Mouse (Mus musculus) liver, embryonic 11.5 days (tissue): ENCODE data around the gene Erh. TPM values are rescaled to one million over a fixed set of nuclear protein-coding genes. Genes with fewer than 3 reads are reported as not detected.

ENCODE experiments used
- ATAC-seq: fragments of 200-750 bp; cut with Nextera tagmentation; replicated peaks from 2 replicates; pipeline ENCODE4 v1.8.0; 2017; ENCODE audit warnings: moderate number of reproducible peaks, mild to moderate bottlenecking, moderate TSS enrichment, moderate library complexity; ENCODE audit not compliant: low FRiP score
- DNase-seq: peaks from one replicate; pipeline ENCODE4 v3.0.0-alpha.2; 2017; ENCODE audit warnings: low spot score
- H3K27ac ChIP-seq: fragments of 300-500 bp; sonication (generic); 2 replicates; pipeline ENCODE4 v1.5.1; 2014; ENCODE audit warnings: mild to moderate bottlenecking, low read depth, low read length, control low read depth
- H3K27me3 ChIP-seq: fragments of 300-500 bp; sonication (generic); replicated peaks from 2 replicates; pipeline ENCODE4 v1.6.1; 2014; ENCODE audit warnings: low read length, mixed read lengths; ENCODE audit not compliant: control insufficient read depth, insufficient read depth
- H3K36me3 ChIP-seq: fragments of 300-500 bp; sonication (generic); 2 replicates; pipeline ENCODE4 v1.6.1; 2014; ENCODE audit warnings: mild to moderate bottlenecking, low read length, moderate library complexity, mixed read lengths; ENCODE audit not compliant: control insufficient read depth, insufficient read depth
- H3K4me1 ChIP-seq: fragments of 300-500 bp; sonication (generic); replicated peaks from 2 replicates; pipeline ENCODE4 v1.6.1; 2014; ENCODE audit warnings: low read length, mixed read lengths; ENCODE audit not compliant: control insufficient read depth, insufficient read depth
- H3K4me2 ChIP-seq: fragments of 300-500 bp; sonication (generic); 2 replicates; pipeline ENCODE4 v1.6.1; 2014; ENCODE audit warnings: mild to moderate bottlenecking, control low read depth, moderate library complexity
- H3K4me3 ChIP-seq: fragments of 300-500 bp; sonication (generic); 2 replicates; pipeline ENCODE4 v1.5.1; 2014; ENCODE audit warnings: low read depth, low read length, control low read depth
- H3K9ac ChIP-seq: fragments of 300-500 bp; sonication (generic); 2 replicates; pipeline ENCODE4 v1.6.1; 2014; ENCODE audit warnings: low read depth, low read length, control low read depth
- H3K9me3 ChIP-seq: fragments of 300-500 bp; sonication (generic); 2 replicates; pipeline ENCODE4 v1.6.1; 2016; ENCODE audit warnings: low read length, inconsistent platforms, mixed read lengths; ENCODE audit not compliant: control insufficient read depth
- WGBS: fragments of 180-500 bp; shearing (Covaris S2); extraction: QIAGEN DNeasy Blood & Tissue Kit; methylation state at CpG from one replicate; pipeline ENCODE4 v1.1.7; 2014; 5-methylcytosine and 5-hydroxymethylcytosine counted together
- polyA plus RNA-seq: library from polyadenylated mRNA; unstranded; fragments of >200 nt; fragmentation: Nextera tagmentation; extraction: Ambion mirVana; gene quantifications from 2 replicates; pipeline ENCODE4 v1.2.1, GENCODE M21; 2014

Gene Erh
- polyA plus RNA-seq, 1 experiment from 2014 or later, result 304 TPM

- Histone ChIP-seq H3K4me3 (no peak overlapping the region), H3K27me3 (no peaks in the 10 kb centered on the region), H3K27ac (no peak overlapping the region), H3K4me2 (no peak overlapping the region), H3K9me3 (no peaks in the 10 kb centered on the region), H3K36me3 (no peaks in the 10 kb centered on the region), H3K4me1 (no peaks in the 10 kb centered on the region), H3K9ac (no peak overlapping the region)
- DNase-seq (no peak), ATAC-seq (peak; percentile 63; the same call in 1 of the 2 replicates)
- 39% methylated on average over 4 of the region's 4 CpGs for WGBS
These were observed 50.0 kb downstream of the Erh start for GRCm38 (mm10) chr12:80594141-80594540.

DNA sequence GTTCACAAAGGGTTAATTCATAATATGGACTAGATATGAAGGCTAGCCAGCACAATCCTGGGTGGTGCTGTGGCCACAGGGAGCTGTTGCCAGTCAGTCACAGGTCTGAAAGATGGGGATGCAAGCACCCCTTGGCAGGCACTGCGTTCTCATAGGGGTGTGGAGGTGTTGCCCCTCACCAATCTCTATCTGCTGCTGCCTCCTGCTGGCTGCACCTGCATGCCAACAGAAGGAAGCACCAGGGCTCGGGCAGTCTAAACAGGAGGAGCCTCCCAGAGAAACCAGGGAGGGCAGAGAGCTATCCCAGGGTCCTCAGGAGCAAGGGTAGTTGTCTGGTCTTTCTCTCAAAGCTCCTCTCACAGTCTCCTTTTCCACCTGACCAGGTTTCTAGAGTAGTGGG lies 59.2 kb downstream of the Erh start:
- 32% methylated on average over 2 of the region's 2 CpGs for WGBS
- Histone ChIP-seq H3K27me3 (no peaks in the 10 kb centered on the region), H3K4me1 (no peaks in the 10 kb centered on the region), H3K4me3 (no peak overlapping the region), H3K9ac (no peak overlapping the region), H3K36me3 (no peaks in the 10 kb centered on the region), H3K27ac (no peak overlapping the region), H3K4me2 (no peak overlapping the region), H3K9me3 (no peaks in the 10 kb centered on the region)
- ATAC-seq, result no peak
- DNase-seq, result no peak

Other genes with a start within 250 kb of the Erh start
- 5.1 and 5.2 TPM in 2 replicates for gene Dcaf5, start 207.7 kb downstream of the Erh start, polyA plus RNA-seq
- 17.5 and 18.7 TPM in 2 replicates for gene Exd2, start 181.2 kb downstream of the Erh start, polyA plus RNA-seq
- gene Galnt16, start 126.1 kb downstream of the Erh start, polyA plus RNA-seq, result 0.92 TPM in 2 replicates
- gene Slc39a9, start 458 bp downstream of the Erh start, polyA plus RNA-seq, result 21.4 and 25.1 TPM in 2 replicates
- gene Plekhd1, start 48.2 kb upstream of the Erh start, polyA plus RNA-seq, result 0.70 and 1.1 TPM in 2 replicates
- not detected in 2 replicates for gene Ccdc177, start 116.3 kb upstream of the Erh start, polyA plus RNA-seq
- gene Susd6, start 146.2 kb upstream of the Erh start, polyA plus RNA-seq, result 21.5 and 21.7 TPM in 2 replicates